Mouse (Mus musculus): Measurements from ENCODE around the gene Olfr624.

DNA sequence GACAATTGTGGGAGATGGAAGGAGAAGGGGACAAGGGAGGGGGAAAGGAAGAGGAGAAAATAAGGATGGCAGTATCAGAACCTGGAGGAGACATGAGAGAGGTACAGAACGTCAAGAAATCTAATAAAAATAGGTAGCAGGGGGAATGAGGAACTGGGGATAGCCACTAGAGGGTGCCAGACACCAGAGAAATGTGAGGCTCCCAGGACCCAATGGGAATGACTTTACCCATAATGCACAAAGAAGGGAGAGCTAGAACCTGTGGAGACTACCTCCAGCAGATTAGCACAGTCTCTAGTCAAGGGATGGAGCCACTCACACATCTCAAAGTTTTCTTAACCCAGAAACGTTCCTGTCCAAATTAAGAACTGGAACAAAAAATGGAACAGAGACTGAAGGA lies 41.0 kb upstream of the Olfr624 start:
- TF ChIP-seq CTCF (IDR thresholded peaks at IDR 0.05; ENCODE audit: insufficient read depth, low read length) (no peak), POLR2A (IDR thresholded peaks at IDR 0.05; ENCODE audit: borderline replicate concordance, extremely low read depth, low read depth, low read length) (no peak)
